Mouse (Mus musculus): ENCODE measurements around the gene Igsf9b. TPM values are rescaled to one million over a fixed set of nuclear protein-coding genes. Genes with fewer than 3 reads are reported as not detected.

The Igsf9b gene
- polyA plus RNA-seq, 1 experiment from 2014 or later: 0.26 TPM

DNA sequence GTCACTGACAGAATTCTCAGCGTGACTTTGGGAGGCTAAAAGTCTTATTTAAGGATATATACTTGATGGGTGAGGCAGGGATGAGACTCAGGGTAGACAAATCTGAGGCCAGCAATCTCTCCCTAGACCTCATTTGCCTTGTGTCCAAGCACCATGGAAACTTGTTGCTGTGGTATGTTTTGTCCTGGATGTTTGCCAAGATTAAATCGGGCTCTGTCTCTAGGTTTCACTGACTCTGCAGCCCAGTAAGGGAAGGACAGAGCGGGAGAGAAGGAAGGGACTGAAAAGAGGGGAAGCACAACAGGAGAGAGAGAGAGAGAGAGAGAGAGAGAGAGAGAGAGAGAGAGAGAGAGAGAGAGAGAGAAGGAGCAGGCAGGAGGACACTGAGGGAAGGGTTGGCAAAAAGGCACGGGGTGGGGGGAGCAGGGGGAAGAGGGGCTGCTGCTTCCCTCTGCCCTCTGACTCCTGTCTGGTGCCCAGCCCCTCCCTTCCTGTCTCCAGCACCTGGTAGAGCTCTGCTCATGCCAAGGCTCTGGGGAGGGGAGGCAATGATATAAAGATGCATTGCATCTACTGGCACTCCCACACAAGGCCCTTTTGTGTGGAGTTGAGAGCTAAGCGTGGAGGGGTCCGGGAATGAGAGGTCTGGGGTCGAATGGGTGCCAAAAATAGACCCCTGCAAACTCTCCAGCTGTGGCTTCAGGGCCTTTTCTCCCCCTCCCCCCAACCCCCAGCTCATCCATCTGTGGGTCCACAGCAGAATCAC lies 9.3 kb upstream of the Igsf9b start:
- no peak for DNase-seq (ENCODE audit: low spot score)

DNA sequence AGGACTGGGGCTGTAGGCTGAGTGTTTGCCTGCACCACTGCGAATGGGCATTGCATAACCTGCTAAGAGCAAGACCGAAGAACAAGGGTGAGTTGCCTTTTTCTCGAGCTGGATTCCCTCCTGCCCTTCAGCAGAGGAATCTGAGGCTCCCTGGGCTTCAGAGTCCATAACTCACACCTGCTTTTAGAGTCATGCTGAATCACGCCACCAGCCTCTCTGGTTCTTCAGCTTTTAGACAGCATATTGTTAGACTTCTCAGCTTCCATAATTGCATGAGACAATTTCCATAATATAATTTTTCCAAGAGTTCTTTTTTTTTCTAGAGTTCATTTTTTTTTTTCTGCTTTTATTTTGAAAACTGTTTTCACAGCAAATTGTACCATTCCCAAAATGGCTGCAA lies 4.6 kb upstream of the Igsf9b start:
- DNase-seq (ENCODE audit: low spot score): no peak

DNA sequence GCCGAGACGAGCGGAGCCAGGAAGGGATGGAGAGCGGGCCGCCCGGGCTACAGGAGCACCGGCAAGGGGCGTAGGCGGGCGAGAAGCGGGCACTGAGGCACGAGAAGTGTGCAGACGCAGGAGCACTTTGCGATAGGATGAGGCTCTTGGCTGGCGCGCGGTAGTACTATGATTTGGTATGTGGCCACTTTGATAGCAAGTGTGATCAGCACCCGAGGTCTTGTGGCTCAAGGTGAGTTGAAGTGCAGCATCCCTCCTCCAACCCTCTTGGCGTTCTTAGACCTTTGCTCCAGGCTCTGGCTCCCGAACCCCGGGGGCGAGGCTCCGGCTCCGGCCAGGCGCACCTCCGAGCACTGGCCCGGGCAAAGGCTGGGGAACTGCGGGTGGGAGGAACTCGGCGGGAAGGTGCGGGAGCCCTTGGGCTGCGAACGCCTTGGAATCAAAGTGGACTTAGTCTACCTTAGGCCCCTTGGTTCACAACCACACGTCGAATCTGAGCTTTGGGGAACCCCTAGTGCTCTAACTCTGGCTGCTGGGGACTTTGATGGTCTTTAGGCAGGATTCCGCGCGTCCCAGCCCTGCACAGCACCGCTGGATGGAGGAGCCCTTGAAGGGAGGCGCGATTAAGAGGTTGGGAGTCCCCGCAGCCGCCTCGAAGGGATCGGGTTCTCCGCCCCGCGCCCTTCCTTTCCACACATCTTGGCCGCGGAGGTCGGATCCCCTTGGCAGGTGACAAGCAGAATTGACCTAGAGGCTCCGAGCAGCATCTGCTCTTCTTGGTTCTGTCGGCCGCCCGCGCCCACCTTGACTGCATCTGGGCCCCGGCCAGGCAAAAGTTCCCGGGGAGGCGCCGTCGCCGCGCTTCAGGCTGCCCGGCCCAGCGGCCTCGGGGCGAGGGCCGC lies 533 bp downstream of the Igsf9b start:
- DNase-seq (ENCODE audit: low spot score): no peak

DNA sequence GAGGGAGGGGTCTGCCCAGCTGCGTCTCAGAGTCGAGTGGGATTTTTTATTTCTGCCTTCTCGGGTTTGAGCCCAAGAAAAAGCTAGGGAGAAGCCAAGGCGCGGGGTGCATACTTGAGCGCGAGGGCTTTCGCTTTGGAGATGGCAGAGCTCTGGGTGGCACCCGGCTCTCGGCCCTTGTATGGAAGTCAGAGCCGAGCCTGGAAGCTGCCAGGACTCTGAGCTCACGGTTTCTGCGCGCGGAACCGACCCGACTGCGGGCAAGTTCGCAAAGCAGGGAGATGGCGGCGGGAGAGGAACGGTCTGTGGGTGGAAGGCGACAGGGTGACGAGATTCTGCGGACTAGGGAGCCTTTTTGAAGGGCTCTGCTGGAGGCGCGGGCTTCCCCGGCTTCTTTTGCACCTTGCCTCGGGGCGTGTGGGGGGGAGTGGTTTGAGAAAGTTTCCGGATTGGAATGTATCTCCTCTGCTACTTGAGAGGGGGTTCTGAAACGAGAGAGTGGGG lies 1.2 kb downstream of the Igsf9b start:
- DNase-seq (ENCODE audit: low spot score): no peak

DNA sequence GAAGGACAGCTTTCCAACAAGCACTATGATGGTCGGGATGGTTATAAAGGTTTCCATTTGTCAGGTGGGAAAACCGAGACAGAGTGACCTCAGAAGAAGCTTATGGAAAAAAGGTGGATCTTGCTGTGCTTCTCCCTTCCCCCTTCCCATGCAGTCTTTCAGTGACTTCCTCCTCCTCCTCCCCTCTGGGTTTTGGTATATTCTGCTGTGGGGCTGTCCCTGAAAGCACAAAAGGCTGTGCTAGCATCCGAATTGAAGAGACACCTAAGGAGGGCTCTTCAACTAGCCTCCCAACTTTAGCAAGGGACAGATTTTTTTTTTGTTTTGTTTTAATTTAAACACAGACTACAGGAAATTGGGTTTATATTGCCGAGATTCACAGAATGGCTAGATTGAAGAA lies 1.7 kb downstream of the Igsf9b start:
- DNase-seq (ENCODE audit: low spot score): no peak

DNA sequence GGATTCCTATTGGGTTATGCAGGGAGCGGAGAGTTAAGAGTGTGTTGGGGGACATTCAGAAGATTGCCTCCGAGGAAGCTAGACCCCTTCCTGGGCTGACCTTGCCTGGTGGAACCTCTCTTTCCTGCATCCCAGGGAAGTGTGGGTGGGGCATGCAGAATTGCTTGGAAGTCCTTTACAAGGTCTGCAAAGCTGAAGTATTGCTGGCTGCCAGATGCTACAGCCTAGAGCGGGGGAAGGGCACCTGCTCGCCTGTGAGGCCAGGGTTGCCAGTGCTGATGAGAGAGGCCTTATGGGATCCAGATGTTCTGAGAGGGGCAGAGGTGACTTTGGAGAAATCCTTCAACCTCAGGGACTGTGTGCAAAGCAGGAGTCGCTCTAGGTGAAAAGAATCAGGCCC lies 2.5 kb downstream of the Igsf9b start:
- no peak for DNase-seq (ENCODE audit: low spot score)

DNA sequence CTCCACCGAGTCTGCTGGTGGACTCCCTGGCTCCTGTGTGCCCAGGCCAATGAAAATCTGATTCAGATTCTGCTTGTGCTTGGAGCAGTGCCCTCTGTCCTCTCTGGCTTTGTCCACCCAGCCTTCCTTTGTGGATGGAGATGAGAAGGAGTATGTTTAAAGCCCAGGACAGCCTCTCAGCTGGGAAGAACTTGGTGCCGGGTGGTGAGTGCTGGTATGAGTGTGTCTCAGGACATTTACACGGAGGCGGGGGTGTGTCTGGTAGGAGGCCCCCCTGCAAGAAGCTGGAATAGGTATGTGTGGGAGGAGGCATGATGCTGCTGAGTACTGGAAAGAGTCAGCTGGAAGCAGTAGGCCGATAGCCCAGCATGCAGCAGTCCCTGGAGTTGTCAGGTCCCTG lies 3.3 kb downstream of the Igsf9b start:
- DNase-seq (ENCODE audit: low spot score): no peak

DNA sequence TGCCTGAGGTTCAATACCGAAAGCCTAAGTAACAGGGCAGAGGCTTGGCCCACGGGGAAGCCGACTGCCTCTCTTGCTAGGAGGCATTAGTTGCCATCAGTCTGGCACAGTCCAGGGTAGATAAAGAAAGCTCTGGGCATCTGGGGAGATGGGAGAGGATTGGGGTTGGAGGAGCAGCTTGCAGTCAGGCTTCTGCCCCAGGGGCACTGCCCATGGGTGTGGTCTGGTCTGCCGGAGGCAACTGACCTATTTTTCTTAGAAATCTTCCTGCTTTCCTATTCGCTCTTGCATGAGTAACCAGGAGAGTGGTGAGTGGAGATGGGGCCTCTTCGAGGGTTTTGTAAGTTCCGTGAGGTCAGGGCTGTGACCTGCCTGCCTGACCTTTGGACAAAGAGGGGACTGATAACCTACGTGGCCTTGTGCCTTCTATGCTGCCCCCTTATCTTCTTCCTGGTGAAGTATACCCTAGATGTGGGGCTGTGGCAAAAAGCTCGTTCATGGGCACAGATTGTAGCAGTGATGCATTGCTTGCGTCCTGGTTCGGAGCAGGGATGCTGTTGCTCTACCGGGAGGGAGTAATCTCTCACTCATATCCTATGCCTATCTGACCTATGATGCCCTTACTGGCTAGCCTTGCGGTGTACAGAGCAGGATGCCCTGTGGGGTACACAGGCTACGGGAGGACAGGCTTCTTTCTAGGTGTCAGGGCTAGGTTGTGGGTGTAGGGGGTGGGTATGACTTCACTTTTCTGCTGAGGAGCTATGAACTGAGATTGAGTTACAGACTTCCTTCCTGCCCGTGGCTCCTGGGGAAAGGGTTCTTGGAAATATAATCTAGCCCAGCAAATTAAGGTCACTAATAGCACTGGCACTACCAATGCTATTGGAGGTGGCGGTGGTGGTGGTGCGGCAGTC lies 4.8 kb downstream of the Igsf9b start:
- DNase-seq (ENCODE audit: low spot score): no peak

DNA sequence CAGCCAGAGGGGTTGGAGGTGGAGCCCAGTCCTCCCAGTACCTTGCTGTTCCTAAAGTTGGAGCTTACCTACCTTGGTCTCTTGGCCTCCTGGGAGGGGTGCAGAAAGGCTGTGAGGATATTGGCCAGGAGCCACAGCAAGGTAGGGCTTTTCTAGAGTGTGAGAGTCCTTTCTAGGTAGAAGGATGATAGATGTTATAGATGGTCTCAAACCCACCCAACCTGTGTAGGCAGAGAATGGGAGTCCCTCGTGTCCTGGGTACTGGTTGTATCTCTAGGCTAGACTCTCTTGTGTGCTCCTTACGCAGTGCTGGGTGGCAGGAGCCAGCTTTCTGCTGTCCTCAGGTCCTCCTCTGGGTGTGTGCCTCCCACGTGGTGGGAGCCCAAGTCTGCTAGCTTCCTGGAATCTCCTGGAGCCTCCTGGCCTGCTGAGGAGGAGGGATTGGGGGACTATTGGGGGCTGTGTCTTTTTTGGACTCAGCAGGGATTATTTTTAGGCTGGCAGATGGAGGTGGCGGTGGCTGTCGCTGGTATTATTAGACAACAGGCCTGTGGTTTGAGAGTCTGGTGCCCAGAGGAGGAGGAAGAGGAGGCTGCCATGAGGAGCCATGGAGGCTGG lies 5.6 kb downstream of the Igsf9b start:
- DNase-seq (ENCODE audit: low spot score): no peak

DNA sequence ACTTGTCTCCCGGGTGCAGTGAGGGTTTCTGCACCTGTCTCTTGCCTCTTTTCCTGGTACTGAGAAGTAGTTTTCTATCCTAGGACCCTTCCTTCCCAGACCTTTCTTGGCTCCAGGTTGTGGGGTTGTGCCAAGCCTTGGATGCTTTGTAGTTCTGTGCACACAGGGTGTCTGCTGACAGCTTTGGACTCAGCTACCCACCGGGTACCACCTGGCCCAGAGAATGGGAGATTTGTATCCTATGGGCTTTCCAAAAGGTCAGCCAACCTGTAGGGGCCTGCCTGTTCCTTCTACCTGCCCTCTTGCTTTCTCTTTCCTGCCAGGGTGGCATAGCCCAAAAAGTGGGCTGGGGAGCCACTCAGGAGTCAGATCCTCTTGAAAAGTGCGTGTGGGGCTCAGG lies 6.5 kb downstream of the Igsf9b start:
- DNase-seq (ENCODE audit: low spot score): no peak

DNA sequence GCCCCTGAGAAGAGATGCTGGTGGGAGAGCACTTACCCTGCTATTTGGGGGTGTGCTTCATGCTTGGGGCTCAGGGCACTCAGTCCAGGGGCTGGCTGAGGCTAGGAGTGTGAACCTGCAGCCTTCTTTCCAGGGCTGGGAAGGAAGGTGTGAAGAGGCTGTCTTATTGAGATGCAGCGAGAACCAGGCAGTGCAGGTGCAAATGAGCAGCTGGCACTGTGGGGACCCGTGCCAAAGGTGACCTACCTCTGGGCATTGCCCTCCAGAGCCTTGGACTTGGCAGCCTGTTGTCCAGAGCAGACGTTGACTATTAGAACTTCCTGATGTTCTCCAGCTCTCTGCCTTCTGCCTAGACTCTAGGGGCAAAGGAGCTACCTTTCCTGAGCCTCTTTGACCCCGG lies 7.6 kb downstream of the Igsf9b start:
- no peak for DNase-seq (ENCODE audit: low spot score)

DNA sequence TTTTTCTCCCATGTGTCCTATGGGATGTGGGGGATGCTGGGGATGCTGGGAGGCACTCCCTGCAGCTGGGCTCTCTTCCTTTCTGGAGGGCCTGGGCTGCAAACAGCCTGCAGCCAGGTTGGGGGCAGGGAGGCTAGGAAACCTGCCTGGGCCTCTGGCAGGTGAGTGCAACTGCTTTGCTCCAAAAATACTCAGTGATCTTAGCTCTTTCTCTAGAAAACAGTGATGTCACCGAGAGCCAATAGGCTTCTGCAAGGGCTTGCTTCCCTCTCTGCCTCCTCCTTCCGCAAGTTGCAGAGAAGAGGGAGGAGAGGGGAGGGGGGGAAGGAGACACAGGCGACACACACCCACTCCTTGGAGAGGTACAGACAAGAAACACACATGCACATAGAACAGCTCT lies 8.3 kb downstream of the Igsf9b start:
- no peak for DNase-seq (ENCODE audit: low spot score)

DNA sequence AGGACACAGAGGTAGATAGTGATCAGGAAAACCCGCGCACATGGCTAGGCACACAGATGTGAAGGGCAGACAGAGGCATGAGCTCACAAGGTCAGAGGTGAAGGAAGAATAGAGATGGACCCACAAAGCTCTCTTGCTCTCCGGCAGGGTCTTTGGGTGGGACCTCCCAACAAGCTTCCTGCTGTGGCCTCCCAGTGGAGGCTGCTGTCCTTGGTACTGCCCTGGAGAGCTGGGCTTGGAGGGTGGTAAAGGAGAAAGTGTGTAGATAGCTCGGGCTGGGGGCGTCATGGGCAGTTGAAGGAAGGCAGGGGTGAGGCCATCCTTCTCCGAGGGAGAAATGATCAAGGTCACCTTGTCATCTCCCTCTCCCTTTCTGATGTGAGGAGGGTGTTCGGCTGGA lies 9.0 kb downstream of the Igsf9b start:
- no peak for DNase-seq (ENCODE audit: low spot score)

DNA sequence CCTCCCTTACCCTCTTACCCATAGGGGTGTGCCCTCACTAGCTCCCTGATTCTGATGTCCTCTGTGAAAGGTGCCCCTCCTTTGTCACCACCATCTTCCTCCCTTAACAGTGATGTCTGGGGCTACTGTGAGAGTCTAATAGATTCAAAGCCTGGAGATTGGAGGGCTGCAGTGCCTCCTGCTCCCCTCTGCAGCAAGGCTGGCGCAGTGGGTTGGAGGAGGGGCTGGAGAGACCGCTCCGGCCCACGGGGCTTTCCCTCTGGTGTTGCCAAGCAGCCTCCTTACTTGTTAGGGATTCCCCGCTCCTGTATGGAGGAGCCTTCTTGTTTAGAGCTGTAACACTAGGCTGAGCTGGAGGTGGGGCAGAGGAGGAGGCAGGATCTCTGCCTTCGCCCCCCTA lies 9.6 kb downstream of the Igsf9b start:
- DNase-seq (ENCODE audit: low spot score): no peak

DNA sequence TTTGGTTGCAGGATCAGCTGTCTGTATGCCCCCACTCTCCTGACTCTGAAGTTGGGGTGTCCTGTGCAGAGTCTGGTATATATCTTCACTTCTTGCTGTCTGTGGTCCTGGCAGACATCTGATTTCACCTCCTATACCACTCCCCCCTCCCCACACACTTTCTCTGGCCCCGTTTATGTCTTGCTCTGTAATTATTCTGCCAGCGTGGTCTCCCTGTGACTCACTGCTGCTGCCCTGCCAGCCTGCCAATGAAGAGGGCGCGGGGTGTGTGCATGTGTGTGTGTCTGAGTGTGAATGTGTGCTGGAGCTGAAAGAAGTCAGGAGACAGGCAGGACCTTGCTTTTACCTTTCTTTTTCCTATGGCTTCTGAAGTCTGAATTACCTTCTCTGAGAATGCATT lies 11.0 kb downstream of the Igsf9b start:
- DNase-seq (ENCODE audit: low spot score): no peak

DNA sequence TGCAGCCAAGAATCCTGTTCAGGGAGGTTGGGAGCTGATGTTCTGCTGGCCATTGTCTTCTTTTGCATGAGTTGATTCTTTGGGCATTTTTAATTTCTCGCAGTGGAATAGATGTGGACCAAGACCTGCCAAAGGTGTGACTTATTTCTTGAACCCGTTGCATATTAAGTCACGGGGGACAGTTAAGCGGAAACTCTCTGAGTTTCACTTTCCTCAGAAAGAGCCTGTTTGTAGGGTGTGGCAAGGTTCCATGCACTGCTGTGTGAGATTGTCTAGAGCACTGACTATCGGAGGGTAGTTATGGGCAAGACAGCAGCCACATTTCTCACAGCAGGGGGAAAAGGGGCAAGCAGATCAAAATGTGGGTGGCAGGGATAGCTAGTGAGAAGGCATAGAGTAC lies 14.4 kb downstream of the Igsf9b start:
- DNase-seq (ENCODE audit: low spot score): no peak

DNA sequence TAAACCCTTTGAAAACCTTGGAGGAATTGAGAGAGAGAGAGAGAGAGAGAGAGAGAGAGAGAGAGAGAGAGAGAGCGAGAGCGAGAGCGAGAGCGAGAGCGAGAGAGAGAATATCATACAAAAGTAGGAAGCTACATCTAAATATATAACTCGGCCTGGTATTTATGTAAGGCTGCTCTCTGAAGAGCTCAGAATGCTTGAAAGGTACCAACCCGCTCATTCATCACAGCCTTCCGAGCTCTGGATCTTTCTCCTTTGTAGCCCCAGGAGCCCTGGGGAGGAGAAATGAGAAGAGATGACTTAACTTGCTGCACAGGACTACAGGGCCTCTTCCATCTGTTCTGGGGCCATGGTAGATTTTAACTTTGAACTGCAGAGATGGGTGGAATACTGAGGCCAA lies 22.3 kb downstream of the Igsf9b start:
- no peak for DNase-seq (ENCODE audit: low spot score)

DNA sequence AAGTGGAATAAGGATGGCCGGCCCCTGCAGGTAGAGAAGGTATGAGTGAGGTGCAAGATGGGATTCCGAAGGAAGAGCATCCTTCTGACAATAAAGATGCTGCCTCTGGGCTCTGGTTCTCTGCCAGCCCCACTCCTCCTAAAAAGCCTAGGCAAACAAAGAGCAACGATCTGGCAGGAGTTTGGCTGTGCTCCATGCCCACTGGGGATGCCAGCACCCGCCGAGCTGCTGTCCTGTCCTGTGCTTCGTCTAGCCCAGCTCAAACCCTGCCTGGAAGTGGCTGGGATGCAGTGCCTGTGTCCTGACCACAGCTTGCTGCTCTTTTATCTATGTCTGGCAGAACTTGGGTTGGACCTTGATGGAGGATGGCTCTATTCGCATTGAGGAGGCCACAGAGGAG lies 23.3 kb downstream of the Igsf9b start:
- no peak for DNase-seq (ENCODE audit: low spot score)

DNA sequence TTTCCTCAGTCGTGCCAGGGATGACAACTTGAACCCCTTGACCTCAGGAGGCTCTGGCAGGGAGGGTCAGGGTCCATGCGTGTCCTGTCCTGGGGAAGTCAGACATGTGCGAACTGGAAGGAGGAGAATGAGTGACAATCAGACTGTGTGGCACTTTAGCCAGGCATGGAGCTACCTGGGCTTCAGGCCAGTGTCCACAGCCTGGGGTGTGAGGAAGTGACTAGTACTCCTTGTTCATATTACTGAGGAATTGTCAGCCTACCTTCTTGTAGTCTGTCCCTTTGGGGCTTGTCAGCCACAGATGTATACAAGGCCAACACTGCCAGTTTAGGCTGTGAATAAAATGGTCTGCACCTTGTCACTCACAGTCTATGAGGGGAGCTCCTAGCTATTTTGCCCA lies 24.4 kb downstream of the Igsf9b start:
- DNase-seq (ENCODE audit: low spot score): no peak

DNA sequence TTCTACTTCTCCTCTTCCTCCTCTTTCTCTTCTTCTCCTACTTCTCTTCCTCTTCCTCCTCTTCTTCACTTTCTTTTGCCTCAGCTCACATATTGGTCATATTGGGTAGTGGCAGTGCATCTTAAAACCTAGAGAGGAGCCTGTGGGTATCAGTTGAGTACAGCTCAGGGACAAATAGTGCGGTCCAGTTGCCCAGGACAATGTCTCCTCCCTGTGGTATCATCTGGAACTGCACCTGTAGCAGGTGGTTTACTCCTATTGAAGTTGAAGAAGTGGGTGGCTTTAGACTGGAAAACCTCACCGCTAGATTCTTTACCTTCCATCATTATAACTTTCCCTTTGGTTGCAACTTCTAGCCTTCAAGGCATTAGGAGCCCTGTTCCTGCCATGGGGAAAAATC lies 26.9 kb downstream of the Igsf9b start:
- peak; percentile 6 for DNase-seq (ENCODE audit: low spot score)

DNA sequence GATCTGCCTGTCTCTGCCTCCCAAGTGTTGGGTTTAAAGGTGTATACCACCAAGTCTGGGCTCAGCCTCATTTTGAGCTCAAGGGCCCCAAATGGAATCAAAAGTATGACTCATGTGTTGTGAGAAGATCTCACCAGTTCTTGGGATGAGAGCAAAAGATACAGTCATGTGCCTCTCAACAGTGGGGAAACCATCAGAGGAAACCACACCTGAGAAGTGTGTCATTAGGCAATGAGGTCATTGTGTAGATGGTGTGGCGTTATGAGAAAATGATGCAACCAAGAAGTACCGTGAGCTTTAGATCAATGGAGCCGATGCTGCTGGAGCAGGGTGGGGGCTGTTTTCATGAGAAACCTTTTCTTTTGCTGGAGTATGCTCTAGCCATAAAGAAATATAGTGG lies 28.6 kb downstream of the Igsf9b start:
- no peak for DNase-seq (ENCODE audit: low spot score)

Data from thymus, postnatal 0 days (tissue).